Mouse (Mus musculus) stomach, postnatal 0 days (tissue): ENCODE measurements around the gene Zbtb24.

Source experiments
- CTCF ChIP-seq: IDR thresholded peaks from 2 replicates; pipeline ENCODE4 v1.5.1; 2016; ENCODE audit warnings: antibody characterized with exemption, low read depth, mild to moderate bottlenecking, moderate library complexity
- EP300 ChIP-seq: optimal IDR thresholded peaks from 2 replicates; pipeline ENCODE3; 2016; ENCODE audit warnings: antibody characterized with exemption

- no peak for TF ChIP-seq CTCF
- no peak for TF ChIP-seq EP300
Measured at GRCm38 (mm10) chr10:41500941-41501340, 50.8 kb downstream of the Zbtb24 start.
